Mouse (Mus musculus) myocyte (in vitro differentiated cells): ENCODE measurements at regions not wholly inside any gene's neighbourhood (a gene's known extent, or its start where the extent isn't known, plus 50 kb on each side); places are given as distances from the start of the nearest gene placed in this dataset.

Experiments used
- CEBPB ChIP-seq: IDR thresholded peaks from 2 replicates; pipeline ENCODE4 v1.6.1; 2011; ENCODE audit warnings: mild to moderate bottlenecking, moderate library complexity; ENCODE audit not compliant: poor library complexity, insufficient read depth, severe bottlenecking
- MAX ChIP-seq: IDR thresholded peaks from one replicate; pipeline ENCODE4 v1.6.1; 2011; ENCODE audit warnings: low read depth, mild to moderate bottlenecking, control low read depth
- MYOD1 ChIP-seq, 3 experiments: IDR thresholded peaks; one replicate each; pipeline ENCODE4 v1.6.1; 2011; ENCODE audit warnings: control low read depth in 2 of 3, low read depth in 2 of 3, mild to moderate bottlenecking in 2 of 3, moderate library complexity in 1 of 3; ENCODE audit not compliant: insufficient read length in 2 of 3, control insufficient read depth in 1 of 3
- POLR2A ChIP-seq: IDR thresholded peaks from one replicate; pipeline ENCODE4 v1.6.1; 2011; ENCODE audit warnings: low read depth, mild to moderate bottlenecking, control low read depth, moderate library complexity; ENCODE audit not compliant: insufficient read length
- POLR2AphosphoS2 ChIP-seq: IDR thresholded peaks from one replicate; pipeline ENCODE4 v1.6.1; 2011; ENCODE audit warnings: low read depth, control low read depth; ENCODE audit not compliant: insufficient read length
- TCF12 ChIP-seq: IDR thresholded peaks from one replicate; pipeline ENCODE4 v1.6.1; 2011; ENCODE audit warnings: mild to moderate bottlenecking, control low read depth; ENCODE audit not compliant: poor library complexity, insufficient read depth, severe bottlenecking

GRCm38 (mm10) chr12:5955564-5955963 is 580.1 kb upstream of the Klhl29 start:
- TF ChIP-seq MYOD1 (IDR thresholded peaks at IDR 0.05; ENCODE audit: control insufficient read depth in 1 of 3, insufficient read length in 2 of 3, low read depth in 2 of 3), result no peak
- no peak for TF ChIP-seq CEBPB
- TF ChIP-seq POLR2A, result no peak
- no peak for TF ChIP-seq MAX
- TF ChIP-seq POLR2AphosphoS2, result no peak
- TF ChIP-seq TCF12, result no peak
